Mouse (Mus musculus): ENCODE data around the gene Coasy.
"Not testable (repeated sequence)": the region's sequence is repeated elsewhere in the genome, so short reads cannot be mapped to it uniquely, and the experiment has no call there.

The Coasy gene

GRCm38 (mm10) chr11:101087682-101088055, 5.3 kb downstream of the Coasy start:
- DNase-seq (ENCODE audit: low read depth): no peak

- no peak for DNase-seq (ENCODE audit: low read depth)
Measured at GRCm38 (mm10) chr11:101089931-101090330, 7.6 kb downstream of the Coasy start.

GRCm38 (mm10) chr11:101094930-101095313, 12.6 kb downstream of the Coasy start:
- DNase-seq (ENCODE audit: low read depth): no peak

DNA sequence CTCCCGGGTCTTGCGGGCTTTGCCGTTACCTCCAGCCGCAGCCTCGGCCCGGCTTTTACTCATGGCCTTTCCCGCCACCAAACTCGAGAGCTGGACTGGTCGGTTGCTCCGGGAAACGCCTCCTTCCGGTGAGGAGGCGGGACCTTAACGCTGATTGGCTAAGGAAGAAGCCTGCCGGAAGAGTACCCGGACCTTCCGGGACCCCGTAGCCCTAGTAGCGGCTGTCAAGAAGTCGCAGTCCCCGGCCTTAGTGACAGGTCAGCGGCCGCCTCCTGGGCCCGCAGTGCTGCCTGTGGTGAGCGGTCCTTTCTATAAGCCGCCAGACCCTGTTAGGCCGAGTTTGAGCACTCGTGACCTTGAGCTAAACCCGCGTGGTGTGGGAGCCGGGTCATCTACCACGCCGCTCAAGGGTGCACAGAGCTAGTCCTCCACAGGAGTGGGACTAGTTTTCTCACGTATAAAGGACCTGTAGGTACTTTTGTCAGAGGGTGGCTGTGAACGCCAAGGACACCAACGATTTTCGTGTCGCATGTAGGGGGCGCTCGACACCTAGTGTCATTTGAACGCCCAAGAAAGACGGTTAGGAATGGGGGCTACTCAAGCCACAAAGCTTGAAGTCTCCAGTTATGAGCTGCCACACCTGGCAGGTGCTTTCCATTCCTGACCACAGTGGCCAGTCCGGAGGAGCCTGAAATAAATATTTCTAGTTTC, 13.1 kb downstream of the Coasy start, which contains the start of gene Psmc3ip:
Gene Psmc3ip (minus strand): TSS at position 123 of the 711 bp plus-strand sequence.
- DNase-seq (ENCODE audit: low read depth): peak; percentile 97

GRCm38 (mm10) chr11:101098231-101098630, 15.9 kb downstream of the Coasy start:
- no peak for DNase-seq (ENCODE audit: low read depth)

- no peak for DNase-seq (ENCODE audit: low read depth)
Measured at GRCm38 (mm10) chr11:101103011-101103410, 20.6 kb downstream of the Coasy start.

GRCm38 (mm10) chr11:101109351-101109750, 27.0 kb downstream of the Coasy start:
- no peak for DNase-seq (ENCODE audit: low read depth)

- no peak for DNase-seq (ENCODE audit: low read depth)
Measured at GRCm38 (mm10) chr11:101110708-101111107, 28.3 kb downstream of the Coasy start.

GRCm38 (mm10) chr11:101111178-101111577, 28.8 kb downstream of the Coasy start:
- DNase-seq (ENCODE audit: low read depth): no peak

- DNase-seq (ENCODE audit: low read depth): no peak
Measured at GRCm38 (mm10) chr11:101112186-101112585, 29.8 kb downstream of the Coasy start.

- no peak for DNase-seq (ENCODE audit: low read depth)
Measured at GRCm38 (mm10) chr11:101115564-101115963, 33.2 kb downstream of the Coasy start.

GRCm38 (mm10) chr11:101118105-101118504, 35.7 kb downstream of the Coasy start:
- no peak for DNase-seq (ENCODE audit: low read depth)

DNA sequence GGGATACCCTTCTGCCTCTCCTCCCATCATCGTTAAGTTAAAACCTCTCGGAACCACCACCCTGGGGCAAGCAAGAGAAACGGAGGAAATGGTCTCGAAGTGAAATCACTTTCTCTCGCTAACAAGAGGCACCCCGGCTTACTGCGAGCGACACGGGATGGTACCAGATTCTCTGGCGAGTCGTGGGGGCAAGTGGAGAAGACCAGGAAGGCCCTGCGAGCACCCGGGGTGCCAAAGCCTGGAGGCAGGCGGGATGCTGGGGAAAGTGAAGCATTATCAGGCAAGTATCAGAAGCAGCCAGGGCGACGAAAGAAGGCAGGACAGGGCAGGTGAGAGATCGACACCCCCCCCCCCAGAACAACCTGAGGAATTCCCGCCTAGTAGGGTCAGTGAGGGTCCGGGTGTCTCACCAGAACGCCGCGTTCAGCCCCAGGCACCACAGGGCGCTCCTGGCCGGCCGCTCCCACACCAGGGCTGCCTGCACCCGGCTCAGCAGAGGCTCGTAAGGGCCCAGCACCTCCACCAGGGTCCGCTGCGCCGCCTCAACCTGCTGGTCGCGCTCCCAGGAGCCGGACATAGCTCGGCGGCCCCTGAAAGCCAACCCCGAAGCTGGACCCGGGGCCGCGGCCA, 36.9 kb downstream of the Coasy start:
- DNase-seq (ENCODE audit: low read depth): peak; percentile 24

DNA sequence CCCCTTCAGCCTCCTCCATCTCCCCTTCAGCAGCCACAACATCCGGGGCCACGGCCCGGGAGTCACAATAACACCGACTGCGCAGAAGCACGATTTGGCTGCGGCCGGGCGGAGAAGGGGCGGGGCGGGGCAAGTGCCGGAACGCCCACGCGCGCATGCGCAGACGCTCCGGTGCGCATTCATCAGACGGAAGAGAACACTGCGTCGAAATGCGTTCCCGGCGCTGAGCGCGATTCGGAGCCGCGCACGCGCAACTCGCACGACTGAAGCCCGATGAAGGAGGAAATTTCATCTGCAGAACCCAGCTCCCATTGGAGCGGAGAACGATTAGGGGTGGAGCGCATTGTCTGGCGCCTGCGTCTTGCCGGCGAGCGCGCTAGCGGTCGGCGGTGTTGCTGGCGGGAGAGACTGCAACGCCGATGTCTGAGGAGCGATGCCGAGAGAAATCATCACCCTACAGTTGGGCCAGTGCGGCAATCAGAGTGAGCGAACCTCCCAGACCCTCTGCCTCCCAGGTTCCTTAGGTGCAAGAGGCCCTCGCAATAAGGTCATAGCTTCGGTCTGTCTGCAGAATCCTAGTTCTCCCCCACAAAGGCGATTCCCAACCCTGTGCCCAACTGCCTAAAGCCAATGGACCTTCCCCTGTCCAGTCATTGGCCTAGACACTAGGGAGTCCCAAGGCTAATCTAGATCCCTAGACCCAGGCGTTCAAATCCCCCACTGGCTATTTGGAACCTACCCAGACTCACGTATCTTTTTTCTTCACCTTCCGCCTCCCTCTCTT, 37.6 kb downstream of the Coasy start, which contains the start of the genes Retreg3 and Tubg1:
Gene Retreg3 (minus strand): TSS at position 133 of the 784 bp plus-strand sequence.
Gene Tubg1 (plus strand): TSS at position 178 of the 784 bp plus-strand sequence.
- DNase-seq (ENCODE audit: low read depth): peak; percentile 98

GRCm38 (mm10) chr11:101120545-101121188, 38.3 kb downstream of the Coasy start:
- no peak for DNase-seq (ENCODE audit: low read depth)

- not testable (repeated sequence) for DNase-seq (ENCODE audit: low read depth)
Measured at GRCm38 (mm10) chr11:101124494-101124893, 42.1 kb downstream of the Coasy start.

DNA sequence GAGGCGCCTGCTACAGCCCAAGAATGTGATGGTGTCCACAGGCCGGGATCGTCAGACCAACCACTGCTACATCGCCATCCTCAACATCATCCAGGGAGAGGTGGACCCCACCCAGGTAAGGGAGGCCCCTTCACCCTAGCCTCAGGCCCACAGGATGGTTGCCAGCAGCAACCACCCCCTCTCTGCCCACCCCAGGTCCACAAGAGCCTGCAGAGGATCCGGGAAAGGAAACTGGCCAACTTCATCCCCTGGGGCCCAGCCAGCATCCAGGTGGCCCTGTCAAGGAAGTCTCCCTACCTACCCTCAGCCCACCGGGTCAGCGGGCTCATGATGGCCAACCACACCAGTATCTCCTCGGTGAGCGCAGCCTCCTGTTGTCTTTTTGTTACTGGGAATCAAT, 42.6 kb downstream of the Coasy start:
- not testable (repeated sequence) for DNase-seq (ENCODE audit: low read depth)

DNA sequence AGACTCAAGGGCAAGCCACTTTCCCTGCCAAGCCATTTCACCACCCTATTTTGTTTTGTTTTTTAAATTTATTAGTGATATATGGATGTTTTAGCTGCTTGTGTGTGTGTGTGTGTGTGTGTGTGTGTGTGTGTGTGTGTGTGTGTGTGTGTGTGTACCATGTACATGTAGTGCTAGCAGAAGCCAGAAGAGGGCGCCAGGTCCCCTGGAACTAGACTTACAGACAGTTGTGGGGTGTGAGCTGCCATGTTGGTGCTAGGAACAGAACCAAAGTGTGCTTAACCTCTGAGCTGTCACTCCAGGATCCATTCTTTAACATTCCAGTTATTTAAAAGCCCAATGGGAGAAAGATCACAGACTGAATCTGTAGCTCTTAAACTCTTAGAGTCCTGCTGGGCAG, 44.7 kb downstream of the Coasy start:
- DNase-seq (ENCODE audit: low read depth): no peak

GRCm38 (mm10) chr11:101128996-101129577, 46.7 kb downstream of the Coasy start:
- no peak for DNase-seq (ENCODE audit: low read depth)

DNA sequence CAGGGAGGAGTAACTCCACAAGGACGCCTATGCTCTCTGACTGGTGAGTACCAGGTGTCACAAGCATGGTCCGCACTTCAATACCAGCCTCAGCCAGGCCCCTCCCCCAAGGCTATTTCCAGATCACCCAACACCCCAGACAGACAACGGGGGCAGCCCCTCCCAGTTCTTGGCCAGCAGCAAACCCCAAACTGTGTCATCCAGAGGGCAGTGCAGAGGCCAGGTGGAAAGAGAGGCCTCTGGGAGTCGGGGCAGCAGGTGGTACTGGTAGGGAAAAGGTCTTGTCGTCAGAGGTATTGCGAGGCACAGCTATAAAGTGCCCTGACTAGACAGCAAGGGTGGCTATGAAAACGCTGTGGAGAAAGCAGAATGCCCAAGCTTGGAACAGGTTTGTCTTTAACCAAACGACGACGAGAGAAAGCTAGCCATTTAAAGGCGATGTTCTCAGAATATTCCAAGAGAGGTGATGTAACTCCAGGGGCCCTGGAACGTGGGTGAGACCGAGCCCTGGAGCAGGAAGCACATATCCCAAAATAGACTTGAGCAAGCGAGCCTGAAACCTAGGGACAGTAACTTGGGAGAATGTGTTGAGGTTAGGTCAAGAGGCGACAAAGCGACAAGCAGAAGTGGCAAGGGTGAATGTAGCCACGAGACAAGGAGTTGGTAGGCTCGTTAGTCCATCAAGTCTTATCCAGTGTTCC, 47.8 kb downstream of the Coasy start:
- DNase-seq (ENCODE audit: low read depth): no peak

DNA sequence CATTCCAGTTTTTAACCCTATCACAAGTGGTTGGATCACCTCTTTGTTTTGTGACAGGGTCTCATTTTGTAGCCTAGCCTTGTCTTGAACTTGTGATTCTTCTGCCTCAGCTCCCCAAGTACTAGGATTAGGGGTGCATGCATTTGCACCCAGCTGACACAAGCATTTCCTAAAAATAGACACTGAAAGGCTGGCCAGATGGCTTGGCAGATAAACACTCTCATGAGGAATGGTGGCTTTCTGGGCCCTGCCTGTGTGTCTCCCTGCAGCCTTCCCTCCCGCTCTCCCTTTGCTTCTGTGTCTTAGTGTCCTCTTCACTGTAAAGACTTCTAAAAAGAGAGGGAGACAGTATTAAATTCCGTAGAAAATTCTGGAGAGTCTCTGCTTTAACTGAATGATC, 48.8 kb downstream of the Coasy start:
- peak; percentile 44 for DNase-seq (ENCODE audit: low read depth)
